In genomic region chr19:43440112-43440737, GRCm38 (mm10) we compare ENCODE assay signal across 9 mouse cellular contexts. TPM values are rescaled to one million over a fixed set of nuclear protein-coding genes. Genes with fewer than 3 reads are reported as not detected.
DNase-seq lines count a peak whose midpoint lies in the region; ATAC-seq and TF ChIP-seq lines count a peak whose summit lies in the region.
"Had no signal": no experiment of that assay in that cellular context is flagged by ENCODE, and none has a peak within 500 bp of the region (broad histone marks: within the 10 kb centered on the region; RNA-seq: fewer than 3 reads in every experiment).

TSS of gene Cnnm1 (plus strand) at chr19:43440436.

- H3K27ac ChIP-seq in kidney, adult 2 months (ENCODE audit: insufficient read depth, low read depth, low read length), result peak within 1 kb of the TSS; percentile 67
- H3K27ac ChIP-seq in limb, embryonic 11.5 days (replicated peaks; ENCODE audit: low read depth, low read length), result no peak within 1 kb of the TSS
- peak within 1 kb of the TSS; percentile 37 for H3K27ac ChIP-seq in neural tube, embryonic 12.5 days

- no peaks in the 10 kb centered on the region for H3K36me3 ChIP-seq in kidney, adult 2 months (ENCODE audit: control insufficient read depth, insufficient read depth, low read length)
- H3K36me3 ChIP-seq in limb, embryonic 11.5 days (ENCODE audit: control insufficient read depth, insufficient read depth, low read length), result no peaks in the 10 kb centered on the region
- H3K36me3 ChIP-seq in neural tube, embryonic 12.5 days, result no peaks in the 10 kb centered on the region

- no peak for TF ChIP-seq POLR2A in kidney, adult 2 months (IDR thresholded peaks at IDR 0.05; ENCODE audit: low read depth, low read length)

- no peaks in the 10 kb centered on the region; the same call in 1 of the 2 replicates for H3K4me1 ChIP-seq in kidney, adult 2 months (ENCODE audit: control insufficient read depth, insufficient read depth, low read length)
- H3K4me1 ChIP-seq in limb, embryonic 11.5 days (ENCODE audit: control insufficient read depth, insufficient read depth, low read length), result no peaks in the 10 kb centered on the region; the same call in 1 of the 2 replicates
- peaks cover 20% of the 10 kb centered on the region for H3K4me1 ChIP-seq in neural tube, embryonic 12.5 days

- H3K4me3 ChIP-seq in kidney, adult 2 months (ENCODE audit: insufficient read depth, low read depth, low read length), result peak within 1 kb of the TSS; percentile 82
- peak within 1 kb of the TSS; percentile 58 for H3K4me3 ChIP-seq in limb, embryonic 11.5 days (ENCODE audit: low read depth, low read length)
- peak within 1 kb of the TSS; percentile 76 for H3K4me3 ChIP-seq in neural tube, embryonic 12.5 days

- under 1% methylated on average over 48 of the region's 51 CpGs for WGBS in kidney, adult 2 months
- under 1% methylated on average over 41 of the region's 51 CpGs for WGBS in limb, embryonic 11.5 days
- WGBS in neural tube, embryonic 12.5 days, result under 1% methylated on average over 51 of the region's 51 CpGs

- DNase-seq in heart, adult 18-20 months, result peak; percentile 6 to 10
- DNase-seq in heart, adult 8-10 months (ENCODE audit: low spot score), result no peak
- DNase-seq in cerebellum, postnatal 4 days (ENCODE audit: low spot score in 2 of 2), result peak; percentile 52 to 71
- peak; percentile 18 for DNase-seq in gastrocnemius, postnatal 14 days
- DNase-seq in kidney, adult 2 months, result peak; percentile 79
- DNase-seq in limb, embryonic 11.5 days (ENCODE audit: low spot score), result peak; percentile 79
- DNase-seq in thymus, postnatal 0 days (ENCODE audit: low spot score), result peak; percentile 76

- 0 out of 2 replicates have a peak, but pooled peaks cover 3% of the 10 kb centered on the region for H3K9me3 ChIP-seq in limb, embryonic 11.5 days (ENCODE audit: control insufficient read depth, low read length)
- H3K9me3 ChIP-seq in neural tube, embryonic 12.5 days, result 0 out of 2 replicates have a peak, but pooled peaks cover 5% of the 10 kb centered on the region

- intact Hi-C loops in gastrocnemius, postnatal 14 days (cut with DNase I; ENCODE audit: low total_unique reads), result no loop called here

- peak within 1 kb of the TSS; percentile 100 for H3K4me2 ChIP-seq in limb, embryonic 11.5 days (ENCODE audit: low read depth, severe bottlenecking)
- H3K4me2 ChIP-seq in neural tube, embryonic 12.5 days (replicated peaks), result peak within 1 kb of the TSS; percentile 100

- H3K9ac ChIP-seq in limb, embryonic 11.5 days (ENCODE audit: low read length), result peak within 1 kb of the TSS; percentile 58
- peak within 1 kb of the TSS; percentile 78 for H3K9ac ChIP-seq in neural tube, embryonic 12.5 days

- ATAC-seq in limb, embryonic 11.5 days (ENCODE audit: insufficient number of reproducible peaks, low FRiP score, low TSS enrichment, low read depth), result peak; percentile 75
- ATAC-seq in neural tube, embryonic 12.5 days (ENCODE audit: low FRiP score, low read depth), result peak; percentile 88

- 0 out of 2 replicates have a peak, but pooled peaks have one; percentile 4 for TF ChIP-seq CTCF in kidney, adult 2 months (conservative IDR thresholded peaks at IDR 0.05; ENCODE audit: insufficient read depth, insufficient read length, low read depth, low read length)

- no peaks in the 10 kb centered on the region for H3K27me3 ChIP-seq in kidney, adult 2 months (replicated peaks; ENCODE audit: control insufficient read depth, insufficient read depth, low read length)
- H3K27me3 ChIP-seq in limb, embryonic 11.5 days (ENCODE audit: control insufficient read depth, insufficient read depth, low read length), result peaks cover 30% of the 10 kb centered on the region
- H3K27me3 ChIP-seq in neural tube, embryonic 12.5 days (replicated peaks), result peaks cover 43% of the 10 kb centered on the region

RNA-seq across cellular contexts. Expression of gene Cnnm1, which starts in this region (rescaled TPM):
- total RNA-seq in heart, adult 18-20 months (2021), result under 1 TPM in 1 of 2 experiments, not detected in 1; 0.31 TPM
- total RNA-seq in heart, adult 8-10 months (2022), result under 1 TPM in 3 of 4 experiments, not detected in 1; 0.11 to 0.38 (median 0.22) TPM
- under 1 TPM; 0.12 to 0.18 TPM for total RNA-seq in gastrocnemius, postnatal 14 days (2021)
- 6.0 and 7.4 TPM in 2 replicates for polyA plus RNA-seq in kidney, adult 2 months (2012; rRNA removed)
- 0.17 and 0.48 TPM in 2 replicates for polyA plus RNA-seq in limb, embryonic 11.5 days (2014; fragmentation: Nextera tagmentation; extraction: Ambion mirVana)
- polyA plus RNA-seq in neural tube, embryonic 12.5 days (2016; fragmentation: Nextera tagmentation; extraction: Ambion mirVana), result 0.91 and 0.95 TPM in 2 replicates
- 0.44 and 0.78 TPM in 2 replicates for polyA plus RNA-seq in thymus, postnatal 0 days (2015; fragmentation: Nextera tagmentation; extraction: Ambion mirVana)
- total RNA-seq: neutrophil, adult 5-6 weeks had no signal

Comparison
In these comparisons a context has a peak if more than half of its experiments do, and no peak if none do; other contexts are left out.
1. Peak in DNase-seq in heart, adult 18-20 months; RNA of the gene not detected or under 1 TPM.
2. Peak in DNase-seq in gastrocnemius, postnatal 14 days; RNA of the gene not detected or under 1 TPM.
3. Peak in DNase-seq, ATAC-seq, H3K4me3 ChIP-seq, H3K9ac ChIP-seq and H3K4me2 ChIP-seq in limb, embryonic 11.5 days; RNA of the gene not detected or under 1 TPM.
4. Peak in ATAC-seq, H3K4me3 ChIP-seq, H3K27ac ChIP-seq, H3K9ac ChIP-seq and H3K4me2 ChIP-seq in neural tube, embryonic 12.5 days; RNA of the gene not detected or under 1 TPM.
5. Peak in DNase-seq in thymus, postnatal 0 days; RNA of the gene not detected or under 1 TPM.